Mouse (Mus musculus) lung, embryonic 14.5 days (tissue): ENCODE measurements around the gene Snai3. TPM values are rescaled to one million over a fixed set of nuclear protein-coding genes. Genes with fewer than 3 reads are reported as not detected.

Experiments
- ATAC-seq: fragments of 200-750 bp; cut with Nextera tagmentation; 2 replicates; pipeline ENCODE4 v1.8.0; 2017; ENCODE audit warnings: mild to moderate bottlenecking, moderate TSS enrichment, moderate library complexity; ENCODE audit not compliant: insufficient read depth
- DNase-seq: peaks from one replicate; pipeline ENCODE4 v3.0.0-alpha.2; 2015
- H3K27ac ChIP-seq: fragments of 300-500 bp; sonication (generic); 2 replicates; pipeline ENCODE4 v1.5.1; 2014; ENCODE audit warnings: low read depth, mild to moderate bottlenecking, moderate library complexity
- H3K27me3 ChIP-seq: fragments of 300-500 bp; sonication (generic); 2 replicates; pipeline ENCODE4 v1.6.1; 2014; ENCODE audit warnings: low read length, control low read depth; ENCODE audit not compliant: insufficient read depth
- H3K36me3 ChIP-seq: fragments of 300-500 bp; sonication (generic); 2 replicates; pipeline ENCODE4 v1.6.1; 2014; ENCODE audit warnings: control low read depth; ENCODE audit not compliant: insufficient read depth
- H3K4me1 ChIP-seq: fragments of 300-500 bp; sonication (generic); 2 replicates; pipeline ENCODE4 v1.6.1; 2014; ENCODE audit warnings: antibody characterized with exemption, control low read depth; ENCODE audit not compliant: insufficient read depth
- H3K4me2 ChIP-seq: fragments of 300-500 bp; sonication (generic); 2 replicates; pipeline ENCODE4 v1.6.1; 2014; ENCODE audit warnings: mild to moderate bottlenecking
- H3K4me3 ChIP-seq: fragments of 300-500 bp; sonication (generic); 2 replicates; pipeline ENCODE4 v1.5.1; 2014; ENCODE audit warnings: low read depth, low read length
- H3K9ac ChIP-seq: fragments of 300-500 bp; sonication (generic); 2 replicates; pipeline ENCODE4 v1.6.1; 2014
- H3K9me3 ChIP-seq: fragments of 300-500 bp; sonication (generic); 2 replicates; pipeline ENCODE4 v1.6.1; 2016; ENCODE audit warnings: low read depth, low read length, control low read depth
- CTCF ChIP-seq: IDR thresholded peaks from 2 replicates; pipeline ENCODE4 v1.5.1; 2016; ENCODE audit warnings: antibody characterized with exemption, low read depth
- WGBS: fragments of 180-500 bp; shearing (Covaris S2); extraction: QIAGEN DNeasy Blood & Tissue Kit; methylation state at CpG from one replicate; pipeline ENCODE4 v1.1.7; 2014; 5-methylcytosine and 5-hydroxymethylcytosine counted together
- polyA plus RNA-seq: library from polyadenylated mRNA; unstranded; fragments of >200 nt; fragmentation: Nextera tagmentation; extraction: Ambion mirVana; gene quantifications from 2 replicates; pipeline ENCODE4 v1.2.1, GENCODE M21; 2014

Gene Snai3
- 0.87 and 1.3 TPM in 2 replicates for polyA plus RNA-seq

DNA sequence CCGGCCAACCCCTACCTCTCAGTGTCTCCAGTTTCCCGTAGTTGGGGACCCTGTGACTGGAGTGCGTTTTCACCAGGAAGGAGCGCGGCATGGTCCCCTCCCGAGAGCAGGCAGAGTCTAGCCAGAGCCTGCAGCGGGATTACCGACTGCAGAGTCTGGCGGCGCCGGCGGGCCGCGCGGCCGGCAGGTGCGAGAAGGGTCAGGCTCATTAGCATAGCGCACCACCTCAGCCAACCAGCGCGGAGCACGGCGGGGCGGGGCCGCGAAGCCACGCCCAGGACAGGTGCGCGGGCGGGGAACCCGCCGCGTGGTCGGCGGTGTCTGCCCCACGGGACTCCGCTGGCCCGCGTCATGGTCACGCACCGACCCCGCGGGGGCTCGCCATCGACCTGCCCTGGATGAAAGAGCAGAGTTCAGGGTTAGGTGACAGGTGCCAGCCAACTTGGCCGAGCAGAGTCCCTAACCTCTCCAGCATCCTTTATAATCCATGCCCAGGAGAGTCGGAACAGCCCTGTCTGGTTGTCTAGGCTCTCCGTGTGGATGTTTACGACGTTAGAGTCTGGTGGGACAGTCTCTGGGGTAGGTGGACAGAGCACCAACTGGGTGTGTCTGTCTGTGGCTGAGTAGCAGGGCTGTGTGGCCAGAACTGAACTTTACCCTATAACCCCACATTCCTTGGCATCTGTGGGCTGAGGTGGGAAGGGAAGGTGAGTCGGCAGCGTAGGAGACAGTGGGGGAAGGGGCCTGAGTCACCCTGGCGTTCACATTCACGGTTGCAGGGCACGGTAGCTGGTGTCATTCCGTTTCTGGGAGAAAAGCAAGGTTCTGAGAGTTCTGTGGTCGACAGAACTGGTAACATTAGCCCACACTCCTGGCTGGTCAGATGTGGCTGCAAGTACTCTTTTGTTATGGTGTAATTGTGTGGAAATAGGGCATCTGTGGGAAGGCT, at the start of gene Snai3:
Snai3 (minus strand) TSS at position 210 of the 949 bp plus-strand sequence.
- Histone ChIP-seq H3K36me3 (peaks cover 1% of the 10 kb centered on the region; the same call in 1 of the 2 replicates), H3K4me2 (peak within 1 kb of the TSS; percentile 64), H3K9me3 (no peaks in the 10 kb centered on the region), H3K4me1 (0 out of 2 replicates have a peak, but pooled peaks cover 10% of the 10 kb centered on the region), H3K9ac (peak within 1 kb of the TSS; percentile 32; the same call in 1 of the 2 replicates), H3K27me3 (peaks cover 34% of the 10 kb centered on the region), H3K4me3 (peak within 1 kb of the TSS; percentile 32), H3K27ac (0 out of 2 replicates have a peak within 1 kb of the TSS, but pooled peaks have one; percentile 18)
- WGBS = 2% methylated on average over 56 of the region's 56 CpGs
- ATAC-seq (peak; percentile 76), DNase-seq (peak; percentile 72)
- TF ChIP-seq CTCF = no peak

GRCm38 (mm10) chr8:122500856-122501255, 40.3 kb upstream of the Snai3 start:
- H3K36me3 ChIP-seq = peaks cover 74% of the 10 kb centered on the region
- H3K27me3 ChIP-seq = no peaks in the 10 kb centered on the region
- no peak overlapping the region for H3K4me3 ChIP-seq
- DNase-seq (peak; percentile 96), ATAC-seq (peak; percentile 70)
- H3K9me3 ChIP-seq = no peaks in the 10 kb centered on the region
- H3K4me1 ChIP-seq = no peaks in the 10 kb centered on the region
- no peak overlapping the region for H3K9ac ChIP-seq
- H3K27ac ChIP-seq = no peak overlapping the region
- WGBS = 36% methylated on average over 10 of the region's 10 CpGs
- no peak overlapping the region for H3K4me2 ChIP-seq
- peak; percentile 97 for TF ChIP-seq CTCF

DNA sequence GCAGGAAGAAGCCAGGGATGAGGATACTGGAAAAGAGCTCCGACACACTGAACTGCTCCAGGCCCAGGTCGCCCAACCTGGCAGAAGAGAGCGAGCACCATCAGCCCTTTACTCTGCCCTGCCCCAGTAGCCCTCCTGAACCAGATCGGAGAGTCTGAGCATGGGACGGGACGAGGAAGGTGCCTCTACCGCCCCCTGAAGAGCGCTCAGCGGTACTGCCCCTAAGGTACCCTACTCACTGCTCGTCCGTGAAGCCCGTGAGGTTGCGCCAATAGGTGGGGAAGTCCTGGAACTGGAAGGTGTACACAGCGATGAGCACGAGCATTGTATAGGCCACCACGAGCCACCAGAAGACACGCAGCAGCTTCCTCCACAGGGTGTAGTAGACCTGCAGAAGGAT, 37.4 kb upstream of the Snai3 start:
- no peak for DNase-seq
- no peaks in the 10 kb centered on the region for H3K9me3 ChIP-seq
- no peaks in the 10 kb centered on the region for H3K4me1 ChIP-seq
- H3K27me3 ChIP-seq = no peaks in the 10 kb centered on the region
- H3K4me2 ChIP-seq = no peak overlapping the region
- no peak for ATAC-seq
- TF ChIP-seq CTCF = peak; percentile 64
- H3K36me3 ChIP-seq = peaks cover 87% of the 10 kb centered on the region
- H3K9ac ChIP-seq = no peak overlapping the region
- no peak overlapping the region for H3K4me3 ChIP-seq
- 57% methylated on average over 17 of the region's 17 CpGs for WGBS
- H3K27ac ChIP-seq = peak overlapping the region; percentile 33; the same call in 1 of the 2 replicates

DNA sequence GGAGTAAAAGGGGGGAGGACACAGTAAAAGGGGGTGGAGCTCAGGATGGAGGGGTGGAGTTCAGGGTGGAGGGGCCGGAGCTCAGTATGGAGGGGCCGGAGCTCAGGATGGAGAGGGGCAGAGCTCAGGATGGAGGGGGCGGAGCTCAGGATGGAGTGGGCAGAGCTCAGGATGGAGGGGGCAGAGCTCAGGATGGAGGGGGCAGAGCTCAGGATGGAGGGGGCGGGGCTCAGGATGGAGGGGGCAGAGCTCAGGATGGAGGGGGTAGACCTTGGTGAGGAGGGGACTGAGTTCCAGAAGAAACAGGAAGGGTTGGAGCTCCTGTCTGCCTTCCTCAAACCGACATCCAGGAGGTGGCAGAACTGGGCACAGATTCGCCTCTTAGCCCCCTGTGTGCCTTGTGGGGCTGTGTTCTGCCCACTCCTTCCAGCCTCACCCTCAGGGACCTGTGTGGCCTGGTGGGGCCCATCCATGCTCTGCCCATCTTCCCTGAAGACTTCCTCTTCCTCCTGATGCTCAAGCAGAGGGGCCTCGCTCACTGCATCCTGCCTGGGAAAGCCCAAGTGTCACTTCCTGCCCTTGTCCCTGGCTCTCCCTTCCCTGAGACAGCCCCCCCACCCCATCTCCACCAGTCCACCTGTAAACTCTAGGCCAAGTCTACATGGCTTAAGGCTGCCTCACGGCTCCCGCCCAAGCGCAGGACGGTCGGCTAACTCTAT, 36.6 kb upstream of the Snai3 start:
- DNase-seq (peak; percentile 35), ATAC-seq (no peak; the same call in 1 of the 2 replicates)
- no peak overlapping the region for H3K4me3 ChIP-seq
- H3K27ac ChIP-seq = peak overlapping the region; percentile 33; the same call in 1 of the 2 replicates
- H3K27me3 ChIP-seq = no peaks in the 10 kb centered on the region
- H3K9me3 ChIP-seq = no peaks in the 10 kb centered on the region
- 79% methylated on average over 12 of the region's 12 CpGs for WGBS
- no peaks in the 10 kb centered on the region for H3K4me1 ChIP-seq
- H3K36me3 ChIP-seq = peaks cover 92% of the 10 kb centered on the region
- no peak overlapping the region for H3K4me2 ChIP-seq
- H3K9ac ChIP-seq = no peak overlapping the region
- no peak for TF ChIP-seq CTCF

DNA sequence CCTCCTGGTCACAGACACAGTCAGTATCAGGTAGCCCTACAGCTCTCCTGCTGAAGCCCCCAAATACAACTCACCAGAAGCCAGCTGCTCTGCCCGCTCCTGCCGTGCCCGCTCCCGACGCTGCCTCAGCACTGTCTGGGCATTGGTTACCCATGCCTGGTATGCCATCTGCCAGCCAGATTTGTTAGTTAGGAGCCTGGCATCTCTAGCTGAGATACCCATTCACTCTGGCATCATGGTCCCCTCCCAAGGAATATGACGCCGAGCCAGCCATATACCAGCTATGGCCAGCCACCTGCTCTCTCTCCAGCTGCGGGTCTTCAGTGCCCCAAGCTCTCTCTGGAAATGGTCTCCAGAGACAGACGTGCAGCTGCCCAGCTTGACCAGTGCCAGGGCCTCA, 27.9 kb upstream of the Snai3 start:
- no peak for DNase-seq
- ATAC-seq = no peak
- 93% methylated on average over 9 of the region's 9 CpGs for WGBS
- Histone ChIP-seq H3K4me2 (no peak overlapping the region), H3K9me3 (no peaks in the 10 kb centered on the region), H3K9ac (no peak overlapping the region), H3K4me1 (no peaks in the 10 kb centered on the region), H3K27me3 (no peaks in the 10 kb centered on the region), H3K36me3 (peaks cover 98% of the 10 kb centered on the region), H3K4me3 (no peak overlapping the region), H3K27ac (no peak overlapping the region)
- no peak for TF ChIP-seq CTCF

- no peak for ATAC-seq
- H3K4me1 ChIP-seq = no peaks in the 10 kb centered on the region
- H3K4me2 ChIP-seq = no peak overlapping the region
- 80% methylated on average over 12 of the region's 12 CpGs for WGBS
- no peak for DNase-seq
- no peak overlapping the region for H3K27ac ChIP-seq
- no peak overlapping the region for H3K9ac ChIP-seq
- peaks cover 96% of the 10 kb centered on the region for H3K36me3 ChIP-seq
- H3K27me3 ChIP-seq = no peaks in the 10 kb centered on the region
- no peak overlapping the region for H3K4me3 ChIP-seq
- TF ChIP-seq CTCF = no peak
- no peaks in the 10 kb centered on the region for H3K9me3 ChIP-seq
Measured at GRCm38 (mm10) chr8:122484831-122485230, 24.3 kb upstream of the Snai3 start.

- ATAC-seq (no peak), DNase-seq (no peak)
- TF ChIP-seq CTCF = peak; percentile 27; the same call in 1 of the 2 replicates
- H3K4me3 ChIP-seq = no peak overlapping the region
- 96% methylated on average over 7 of the region's 7 CpGs for WGBS
- H3K27ac ChIP-seq = no peak overlapping the region
- H3K9me3 ChIP-seq = no peaks in the 10 kb centered on the region
- no peak overlapping the region for H3K9ac ChIP-seq
- peaks cover 97% of the 10 kb centered on the region for H3K36me3 ChIP-seq
- H3K4me1 ChIP-seq = no peaks in the 10 kb centered on the region
- H3K27me3 ChIP-seq = no peaks in the 10 kb centered on the region
- H3K4me2 ChIP-seq = no peak overlapping the region
Measured at GRCm38 (mm10) chr8:122483877-122484276, 23.3 kb upstream of the Snai3 start.
